Mouse (Mus musculus) G1E (cell line): Measurements from ENCODE around the gene Synm.

Source experiments
- CTCF ChIP-seq: IDR thresholded peaks from 2 replicates; pipeline ENCODE4 v1.5.1; 2012; ENCODE audit warnings: low read depth, low read length, inconsistent platforms, mixed read lengths
- GATA2 ChIP-seq: IDR thresholded peaks from 2 replicates; pipeline ENCODE4 v1.6.1; 2012; ENCODE audit warnings: low read depth, low read length, inconsistent platforms, borderline replicate concordance

DNA sequence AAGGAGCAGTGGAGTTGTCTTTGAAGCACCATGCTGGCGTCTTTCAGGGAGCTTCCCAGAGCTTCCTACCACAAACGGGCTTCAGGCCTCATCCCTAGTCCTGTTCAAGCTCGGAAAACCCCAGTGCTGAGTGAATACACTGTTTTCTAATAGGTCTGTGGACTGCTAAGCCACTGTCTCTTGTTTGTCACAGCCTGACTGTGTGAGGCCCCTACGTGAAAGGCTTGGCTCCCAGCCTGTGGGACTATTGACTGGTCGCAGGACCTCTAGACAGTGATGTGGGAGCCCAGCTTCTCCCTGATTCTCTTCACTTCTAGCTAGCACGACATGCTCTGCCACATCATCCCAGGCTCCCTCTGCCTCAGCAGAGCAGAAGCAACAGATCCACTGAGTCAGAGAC, 51.4 kb downstream of the Synm start:
- no peak for TF ChIP-seq CTCF
- no peak for TF ChIP-seq GATA2
